Mouse (Mus musculus): Measurements from ENCODE around the gene Wasf1.

Wasf1 gene

DNA sequence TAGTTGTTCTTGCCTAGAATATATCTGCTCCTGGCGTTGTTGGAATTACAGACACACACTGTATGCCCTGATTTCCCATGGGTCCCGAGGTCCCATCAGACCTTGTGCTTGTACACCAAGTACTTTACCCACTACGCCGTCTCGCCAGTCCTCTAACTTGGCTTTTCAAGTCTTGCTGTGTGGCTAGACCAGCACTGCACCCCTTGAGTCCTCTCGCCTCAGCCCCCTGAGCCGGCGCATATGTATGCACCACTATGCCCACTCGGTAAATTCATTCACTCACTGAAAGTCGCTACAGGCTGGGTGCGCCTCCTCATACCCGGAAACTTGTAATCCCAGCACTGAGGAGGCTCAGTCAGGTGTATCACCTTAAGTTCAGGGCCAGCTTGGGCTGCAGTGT lies 12.5 kb downstream of the Wasf1 start:
- in situ Hi-C loops (cut with MboI, MseI): no loop called here

GRCm38 (mm10) chr10:40896656-40897055 lies 13.4 kb downstream of the Wasf1 start:
- in situ Hi-C loops (cut with MboI, MseI): no loop called here

DNA sequence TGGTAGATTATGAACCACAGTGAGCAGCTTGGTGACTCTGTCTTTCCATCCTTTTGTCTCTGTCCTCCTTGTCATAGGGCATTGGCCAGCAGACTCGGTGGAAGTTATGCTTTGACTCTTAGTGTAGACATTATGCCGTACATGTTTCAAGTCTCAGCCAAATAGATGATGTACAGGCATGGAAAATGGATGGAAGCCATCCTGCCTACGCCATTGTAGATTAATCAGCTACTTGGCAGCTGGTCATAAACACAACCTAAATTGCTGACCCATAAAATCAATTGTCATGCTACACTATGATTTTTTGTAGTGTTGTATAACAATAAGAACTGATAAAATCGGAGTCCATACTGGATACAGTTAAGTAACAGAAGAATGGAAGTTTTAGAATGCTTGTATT lies 18.5 kb downstream of the Wasf1 start:
- in situ Hi-C loops (cut with MboI, MseI): no loop called here

DNA sequence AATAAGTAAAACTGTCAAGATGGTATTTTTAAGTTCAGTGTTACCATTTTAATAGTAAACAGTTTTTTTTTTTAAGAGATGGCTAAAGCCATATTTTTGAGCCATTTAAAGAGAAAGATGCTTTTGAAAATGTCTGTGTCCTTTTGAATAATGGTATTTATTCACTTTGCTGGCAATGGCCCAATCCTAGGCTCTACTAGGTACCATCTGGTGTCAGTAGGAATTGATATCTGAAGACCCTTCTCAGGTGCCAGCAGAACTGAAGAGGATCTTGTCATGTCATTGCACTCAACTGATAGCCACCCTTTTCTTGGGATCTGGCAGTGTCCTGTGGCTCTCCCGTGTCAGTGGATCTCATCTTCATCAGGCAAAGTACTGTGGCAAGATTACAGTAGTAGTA lies 22.9 kb downstream of the Wasf1 start:
- in situ Hi-C loops (cut with MboI, MseI): no loop called here

DNA sequence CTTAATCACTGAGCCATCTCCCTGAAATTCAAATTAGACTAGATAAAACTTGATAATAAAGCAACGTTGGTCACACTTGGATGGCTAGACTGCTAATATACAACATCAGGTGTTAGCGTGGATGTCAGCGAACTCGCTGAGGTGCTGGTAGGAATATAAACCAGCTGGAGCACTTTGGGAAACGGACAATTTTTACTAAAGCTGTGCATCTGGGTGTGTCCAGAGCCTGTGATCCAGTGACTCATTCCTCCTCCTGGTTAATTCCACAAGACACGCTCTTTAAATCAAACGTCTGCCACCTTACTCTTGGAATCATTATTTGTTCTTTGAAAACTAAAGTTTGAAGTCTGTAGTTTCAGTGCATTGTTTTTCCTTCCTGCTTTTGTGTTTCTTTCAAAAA lies 23.5 kb downstream of the Wasf1 start:
- in situ Hi-C loops (cut with MboI, MseI): no loop called here

- in situ Hi-C loops (cut with MboI, MseI): no loop called here
These were observed 25.3 kb downstream of the Wasf1 start for GRCm38 (mm10) chr10:40908580-40908979.

- in situ Hi-C loops (cut with MboI, MseI): no loop called here
These were observed 27.5 kb downstream of the Wasf1 start for GRCm38 (mm10) chr10:40910811-40911210.

GRCm38 (mm10) chr10:40915240-40915639 lies 32.0 kb downstream of the Wasf1 start:
- in situ Hi-C loops (cut with MboI, MseI): no loop called here

GRCm38 (mm10) chr10:40918669-40919440 lies 35.6 kb downstream of the Wasf1 start:
- in situ Hi-C loops (cut with MboI, MseI): no loop called here

DNA sequence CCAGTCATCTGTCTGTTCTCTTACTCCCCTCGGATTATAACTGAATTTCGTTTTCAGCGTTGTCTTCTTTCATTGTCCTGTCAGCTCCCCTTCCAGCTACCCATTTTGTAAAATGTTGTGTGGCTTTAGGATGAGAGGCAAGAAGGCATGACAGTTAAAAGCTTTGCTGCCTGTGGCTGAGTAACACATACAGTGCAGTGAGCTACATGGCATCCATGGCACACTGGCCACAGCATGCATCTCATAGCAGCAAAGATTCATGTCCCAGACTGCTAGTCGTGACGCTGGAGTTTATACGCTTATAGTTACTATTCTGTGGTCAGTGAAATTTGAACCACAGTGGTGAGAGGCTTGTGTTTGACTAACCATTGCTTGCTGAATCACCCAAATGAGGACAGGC lies 36.2 kb downstream of the Wasf1 start:
- in situ Hi-C loops (cut with MboI, MseI): no loop called here

DNA sequence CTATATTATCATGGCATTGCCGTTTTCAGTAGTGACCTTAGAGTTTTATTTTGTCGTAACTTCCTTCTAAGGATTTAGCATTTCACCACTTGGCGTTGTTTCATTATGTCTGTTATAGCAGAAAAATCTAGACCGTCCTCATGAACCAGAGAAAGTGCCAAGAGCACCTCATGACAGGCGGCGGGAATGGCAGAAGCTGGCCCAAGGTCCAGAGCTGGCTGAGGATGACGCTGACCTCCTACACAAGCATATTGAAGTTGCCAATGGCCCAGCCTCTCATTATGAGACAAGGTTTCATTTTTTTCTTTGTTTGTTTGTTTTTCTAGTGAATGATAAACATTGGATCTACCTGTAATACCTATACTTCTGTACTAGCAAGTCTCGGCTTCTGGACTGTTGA lies 49.7 kb downstream of the Wasf1 start:
- in situ Hi-C loops (cut with MboI, MseI): no loop called here

- in situ Hi-C loops (cut with MboI, MseI): no loop called here
These were observed 53.0 kb downstream of the Wasf1 start for GRCm38 (mm10) chr10:40936160-40936726.

DNA sequence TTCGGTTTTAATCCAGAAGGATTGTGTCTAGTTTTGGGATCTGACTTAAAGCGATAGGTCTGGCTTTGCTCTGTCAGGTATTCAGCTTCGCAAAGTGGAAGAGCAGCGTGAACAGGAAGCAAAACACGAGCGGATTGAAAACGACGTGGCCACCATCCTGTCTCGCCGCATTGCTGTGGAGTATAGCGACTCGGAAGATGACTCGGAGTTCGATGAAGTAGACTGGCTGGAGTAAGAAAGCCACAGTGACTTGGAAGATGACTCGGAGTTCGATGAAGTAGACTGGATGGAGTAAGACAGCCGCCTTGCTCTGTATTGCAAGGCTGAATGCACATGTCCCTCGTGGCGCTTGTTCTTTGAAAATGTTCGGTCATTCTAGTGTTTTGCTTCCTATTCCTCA lies 54.3 kb downstream of the Wasf1 start:
- in situ Hi-C loops (cut with MboI, MseI): no loop called here

GRCm38 (mm10) chr10:40942688-40943087 lies 59.4 kb downstream of the Wasf1 start:
- in situ Hi-C loops (cut with MboI, MseI): no loop called here

- in situ Hi-C loops (cut with MboI, MseI): no loop called here
These were observed 66.9 kb downstream of the Wasf1 start for GRCm38 (mm10) chr10:40950176-40950575.

DNA sequence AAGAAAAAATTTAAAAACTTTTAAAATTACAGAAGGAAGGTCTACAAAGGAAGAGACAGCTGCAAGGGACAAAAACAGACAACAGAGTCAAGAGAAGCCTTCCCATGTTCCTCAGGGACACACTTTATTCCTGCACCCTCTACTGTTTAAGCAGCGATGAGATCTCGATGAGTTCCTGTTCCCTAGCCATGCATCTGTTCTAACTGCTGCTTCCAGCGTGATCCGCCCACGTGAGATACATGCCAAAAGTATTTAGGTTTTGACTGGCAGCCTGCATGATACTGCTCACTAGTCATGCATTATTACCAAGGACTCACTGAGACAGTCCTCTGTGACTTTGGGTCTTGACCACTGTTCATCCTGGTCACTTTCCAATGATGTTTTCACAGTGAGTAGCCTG lies 72.9 kb downstream of the Wasf1 start:
- in situ Hi-C loops (cut with MboI, MseI): no loop called here

DNA sequence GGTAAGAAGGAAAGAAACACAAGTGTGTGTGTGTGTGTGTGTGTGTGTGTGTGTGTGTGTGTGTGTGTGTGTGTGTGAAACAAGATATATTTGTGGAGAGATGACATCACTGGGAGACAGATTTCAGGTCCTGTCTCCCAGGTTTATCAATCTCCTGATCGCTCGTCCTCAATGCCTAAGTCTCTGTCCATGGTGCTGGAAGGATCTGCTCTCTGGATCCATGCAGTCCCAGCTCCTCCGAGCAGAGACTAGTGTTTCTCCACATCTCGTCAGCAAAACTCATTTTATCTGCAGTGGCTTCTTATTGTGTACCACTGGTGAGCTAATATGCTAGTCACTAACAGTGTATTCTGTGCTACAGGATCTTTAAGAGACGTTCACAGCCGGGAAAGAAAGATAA lies 78.1 kb downstream of the Wasf1 start:
- in situ Hi-C loops (cut with MboI, MseI): no loop called here

DNA sequence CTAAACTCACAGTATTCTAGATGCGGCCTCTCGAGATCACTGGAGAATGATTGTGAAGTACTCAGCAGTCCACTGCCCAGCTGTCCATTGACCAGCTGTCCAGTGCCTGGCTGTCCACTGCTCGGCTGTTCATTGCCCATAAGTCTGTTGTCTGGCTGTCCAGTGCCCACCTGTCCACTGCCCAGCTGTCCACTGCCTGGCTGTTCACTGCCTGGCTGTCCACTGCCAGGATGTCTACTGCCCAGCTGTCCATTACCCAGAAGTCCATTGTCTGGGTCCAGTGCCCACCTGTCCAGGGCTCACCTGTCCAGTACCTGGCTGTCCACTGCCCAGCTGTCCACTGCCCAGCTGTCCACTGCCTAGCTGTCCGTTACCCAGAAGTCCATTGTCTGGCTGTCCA lies 78.7 kb downstream of the Wasf1 start:
- in situ Hi-C loops (cut with MboI, MseI): no loop called here

GRCm38 (mm10) chr10:40964546-40964945 lies 81.3 kb downstream of the Wasf1 start:
- in situ Hi-C loops (cut with MboI, MseI): no loop called here

GRCm38 (mm10) chr10:40968551-40968950 lies 85.3 kb downstream of the Wasf1 start:
- in situ Hi-C loops (cut with MboI, MseI): no loop called here

- in situ Hi-C loops (cut with MboI, MseI): no loop called here
These were observed 86.2 kb downstream of the Wasf1 start for GRCm38 (mm10) chr10:40969372-40970033.

GRCm38 (mm10) chr10:40970601-40971245 lies 87.4 kb downstream of the Wasf1 start:
- in situ Hi-C loops (cut with MboI, MseI): no loop called here

DNA sequence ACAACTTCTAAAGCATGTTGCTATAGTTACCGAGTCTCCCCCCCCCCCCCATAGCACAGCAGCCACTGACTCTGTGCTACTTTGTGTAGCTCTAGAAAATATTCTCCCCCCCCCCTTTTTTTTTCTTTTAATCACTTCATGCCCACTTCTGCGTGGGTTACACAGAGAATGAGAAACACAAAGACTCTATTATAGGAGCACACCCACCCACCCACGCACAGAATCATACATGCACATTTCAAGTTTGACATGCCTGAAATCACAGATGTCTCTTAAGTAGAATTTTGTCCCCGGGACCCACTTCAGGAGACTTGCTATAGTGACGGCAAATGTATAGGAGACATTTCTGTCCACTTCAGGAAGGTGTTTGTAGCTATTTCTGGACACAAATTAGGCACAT lies 88.0 kb downstream of the Wasf1 start:
- in situ Hi-C loops (cut with MboI, MseI): no loop called here
